Mouse (Mus musculus) ovary, adult 18-20 months (tissue): ENCODE measurements at regions not wholly inside any gene's neighbourhood (a gene's known extent, or its start where the extent isn't known, plus 50 kb on each side); places are given as distances from the start of the nearest gene placed in this dataset.
A peak's percentile ranks its signal among the peaks of the same experiment; 100 is the strongest.

Experiments
- DNase-seq: peaks from one replicate; pipeline ENCODE4 v3.0.0; 2022; ENCODE audit warnings: low spot score, mixed read lengths

- no peak for DNase-seq
Observed at GRCm38 (mm10) chrX:129272135-129272534, 477.4 kb upstream of the Diaph2 start.

GRCm38 (mm10) chrX:129303987-129304386 lies 445.6 kb upstream of the Diaph2 start:
- DNase-seq = peak; percentile 18

- DNase-seq = no peak
Observed at GRCm38 (mm10) chrX:129309380-129309779, 440.2 kb upstream of the Diaph2 start.

GRCm38 (mm10) chrX:129329441-129329840 lies 420.1 kb upstream of the Diaph2 start:
- DNase-seq = no peak

- DNase-seq = no peak
Observed at GRCm38 (mm10) chrX:129332810-129333209, 416.7 kb upstream of the Diaph2 start.
